18 mouse cellular contexts compared by ENCODE assay signal in the genomic region with DNA sequence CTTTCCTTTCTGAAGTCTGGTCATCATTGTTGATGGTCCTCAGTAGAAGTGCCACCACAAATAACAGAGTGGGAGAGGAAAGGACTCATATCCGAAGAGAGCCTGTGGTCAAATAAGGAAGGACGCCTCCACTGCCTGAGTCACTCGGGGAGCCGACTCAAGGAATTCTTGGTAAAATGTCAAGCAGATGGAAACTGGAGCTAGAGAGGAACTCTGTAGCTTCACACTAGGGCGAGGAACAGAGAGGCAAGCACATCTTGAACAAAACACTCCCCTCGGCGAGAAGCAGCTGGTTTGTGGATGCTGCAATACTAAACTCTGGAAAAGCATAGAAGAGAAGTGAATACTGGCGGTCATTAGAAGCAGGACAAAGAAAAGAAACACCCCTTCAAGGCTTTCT.
DNase-seq lines count a peak whose midpoint lies in the region; ATAC-seq and TF ChIP-seq lines count a peak whose summit lies in the region.
"Had no signal": no experiment of that assay in that cellular context is flagged by ENCODE, and none has a peak within 500 bp of the region (broad histone marks: within the 10 kb centered on the region; RNA-seq: fewer than 3 reads in every experiment).

No protein-coding gene starts in this region.

- peak overlapping the region; percentile 81 for H3K27ac ChIP-seq in left cerebral cortex, adult 2 months
- no peak overlapping the region for H3K27ac ChIP-seq in midbrain, embryonic 15.5 days
- no peak overlapping the region for H3K27ac ChIP-seq in intestine, postnatal 0 days (ENCODE audit: low read depth, low read length)
- H3K27ac ChIP-seq: hindbrain, embryonic 14.5 days; neural tube, embryonic 13.5 days; stomach, embryonic 15.5 days had no signal

- no peaks in the 10 kb centered on the region for H3K27me3 ChIP-seq in midbrain, embryonic 15.5 days (replicated peaks)
- H3K27me3 ChIP-seq in intestine, postnatal 0 days (replicated peaks; ENCODE audit: control insufficient read depth, insufficient read depth, low read length), result no peaks in the 10 kb centered on the region
- H3K27me3 ChIP-seq: neural tube, embryonic 13.5 days; stomach, embryonic 15.5 days had no signal

- intact Hi-C loops in gastrocnemius, postnatal 14 days (cut with DNase I; ENCODE audit: low total_unique reads), result no loop called here
- intact Hi-C loops in left cerebral cortex, adult 2 months (cut with DNase I), result loop anchor here (1.0 to 5.0 kb wide), 4 partner anchors 15 to 205 kb away; partner anchors contain the start of gene Lpar1

- no peak overlapping the region for H3K9ac ChIP-seq in midbrain, embryonic 15.5 days
- no peak overlapping the region for H3K9ac ChIP-seq in intestine, postnatal 0 days (ENCODE audit: low read depth, low read length)
- H3K9ac ChIP-seq: hindbrain, embryonic 14.5 days; neural tube, embryonic 13.5 days; stomach, embryonic 15.5 days had no signal

- no peak for TF ChIP-seq CTCF in left cerebral cortex, adult 2 months (IDR thresholded peaks at IDR 0.05)
- no peak for TF ChIP-seq CTCF in intestine, postnatal 0 days (IDR thresholded peaks at IDR 0.05; ENCODE audit: low read depth)

- no peaks in the 10 kb centered on the region for H3K36me3 ChIP-seq in midbrain, embryonic 15.5 days (replicated peaks)
- peaks cover 5% of the 10 kb centered on the region; the same call in 1 of the 2 replicates for H3K36me3 ChIP-seq in intestine, postnatal 0 days (ENCODE audit: control insufficient read depth, insufficient read depth)
- H3K36me3 ChIP-seq: G1E; neural tube, embryonic 13.5 days had no signal

- WGBS in midbrain, embryonic 15.5 days, result 92% methylated on average over 8 of the region's 8 CpGs
- 90% methylated on average over 8 of the region's 8 CpGs for WGBS in intestine, postnatal 0 days

- no peak overlapping the region for H3K4me2 ChIP-seq in midbrain, embryonic 15.5 days
- H3K4me2 ChIP-seq in intestine, postnatal 0 days (replicated peaks; ENCODE audit: low read depth), result no peak overlapping the region
- H3K4me2 ChIP-seq: hindbrain, embryonic 14.5 days; liver, embryonic 11.5 days; neural tube, embryonic 13.5 days; stomach, embryonic 15.5 days had no signal

- ATAC-seq in midbrain, embryonic 15.5 days (replicated peaks), result no peak
- no peak for ATAC-seq in intestine, postnatal 0 days

- no peaks in the 10 kb centered on the region for H3K9me3 ChIP-seq in midbrain, embryonic 15.5 days
- H3K9me3 ChIP-seq in intestine, postnatal 0 days (ENCODE audit: control insufficient read depth), result no peaks in the 10 kb centered on the region
- H3K9me3 ChIP-seq: neural tube, embryonic 13.5 days; stomach, embryonic 15.5 days had no signal

- H3K4me1 ChIP-seq in midbrain, embryonic 15.5 days, result no peaks in the 10 kb centered on the region
- no peaks in the 10 kb centered on the region; the same call in 1 of the 2 replicates for H3K4me1 ChIP-seq in intestine, postnatal 0 days (replicated peaks; ENCODE audit: control insufficient read depth, insufficient read depth, low read length)
- H3K4me1 ChIP-seq: neural tube, embryonic 13.5 days; stomach, embryonic 15.5 days had no signal

- DNase-seq in heart, adult 18-20 months, result peak; percentile 45 to 74
- no peak for DNase-seq in heart, postnatal 4 days
- DNase-seq in 3134 (ENCODE audit: extremely low read depth, insufficient read length, low spot score), result peak; percentile 36
- DNase-seq in gastrocnemius, postnatal 14 days, result peak; percentile 21
- peak; percentile 20 to 62 for DNase-seq in left cerebral cortex, adult 2 months (ENCODE audit: extremely low spot score in 1 of 2, low spot score in 2 of 2)
- no peak for DNase-seq in testis, postnatal 14 days (ENCODE audit: low spot score)
- DNase-seq: cerebellum, adult 18-20 months; embryo, embryonic 11 days; kidney, adult 2 months; midbrain, embryonic 14.5 days; thymus, postnatal 4 days had no signal

- no peak overlapping the region for H3K4me3 ChIP-seq in left cerebral cortex, adult 2 months
- H3K4me3 ChIP-seq in midbrain, embryonic 15.5 days, result no peak overlapping the region
- no peak overlapping the region for H3K4me3 ChIP-seq in intestine, postnatal 0 days (ENCODE audit: low read depth, low read length)
- H3K4me3 ChIP-seq: neural tube, embryonic 13.5 days; stomach, embryonic 15.5 days had no signal

Comparison
In these comparisons a context has a peak if more than half of its experiments do, and no peak if none do; other contexts are left out.
1. DNase-seq: peak in heart, adult 18-20 months (2 of 2), 3134 (single experiment), gastrocnemius, postnatal 14 days (single experiment) and left cerebral cortex, adult 2 months (2 of 2); none in heart, postnatal 4 days (single experiment) and testis, postnatal 14 days (single experiment).